Mouse (Mus musculus) kidney, postnatal 10 days (tissue): Measurements from ENCODE around the gene Unk.

ENCODE experiments used
- DNase-seq: peaks from one replicate; pipeline ENCODE4 v3.0.0; 2021; ENCODE audit warnings: mixed read lengths

The Unk gene

DNA sequence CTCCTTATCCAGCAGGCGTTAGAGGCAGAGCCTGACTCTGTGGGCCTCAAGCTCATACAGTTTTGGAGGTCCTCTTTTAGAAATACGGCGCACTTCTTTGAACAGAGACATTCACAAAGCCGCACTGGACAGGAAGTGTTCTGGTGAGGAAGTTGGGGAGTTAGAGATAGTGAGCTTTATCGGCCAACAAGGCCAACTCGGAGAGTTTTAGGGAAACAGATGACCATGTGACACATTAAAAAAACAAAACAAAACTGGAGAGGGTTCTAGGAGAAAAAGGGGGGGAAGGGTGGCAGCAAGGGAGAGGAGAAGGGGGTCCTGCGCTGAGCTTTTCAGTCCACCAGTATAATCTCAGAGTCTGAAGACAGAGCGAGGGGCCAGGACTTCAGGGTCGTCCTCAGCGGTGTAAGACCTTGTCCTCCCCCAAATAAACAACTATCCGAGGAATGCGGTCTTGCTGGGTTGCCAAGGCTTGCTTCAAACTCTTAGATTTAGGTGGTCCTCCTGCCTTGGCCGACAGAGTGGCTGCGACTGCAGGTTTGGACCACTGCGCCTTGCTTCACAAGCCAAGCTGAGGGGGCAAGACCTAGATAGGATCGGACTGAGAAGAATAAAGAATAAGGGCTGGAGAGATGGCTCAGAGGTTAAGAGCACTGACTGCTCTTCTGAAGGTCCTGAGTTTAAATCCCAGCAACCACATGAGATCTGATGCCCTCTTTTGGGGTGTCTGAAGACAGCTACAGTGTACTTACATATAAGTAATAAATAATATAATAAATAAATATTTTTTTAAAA lies 63.8 kb downstream of the Unk start:
- DNase-seq: no peak

DNA sequence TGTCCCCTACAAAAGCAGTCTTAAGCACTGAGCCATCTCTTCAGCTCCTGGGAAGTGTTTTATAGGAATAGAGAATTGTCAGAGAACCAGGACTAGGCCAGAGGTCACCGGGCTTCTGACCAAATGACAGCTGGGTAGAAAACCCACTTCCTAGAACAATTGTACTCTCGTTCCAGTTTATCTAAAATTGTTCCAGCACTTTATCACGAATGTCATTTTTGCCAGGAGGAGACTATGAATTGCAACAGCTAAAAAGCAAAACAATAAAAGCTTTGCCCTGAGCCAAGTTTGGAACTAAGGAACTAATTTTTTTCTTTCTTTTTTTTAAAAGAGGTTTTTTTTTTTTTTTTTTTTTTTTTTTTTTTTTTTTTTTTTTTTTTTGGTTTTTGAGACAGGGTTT lies 65.5 kb downstream of the Unk start:
- peak; percentile 80 for DNase-seq

DNA sequence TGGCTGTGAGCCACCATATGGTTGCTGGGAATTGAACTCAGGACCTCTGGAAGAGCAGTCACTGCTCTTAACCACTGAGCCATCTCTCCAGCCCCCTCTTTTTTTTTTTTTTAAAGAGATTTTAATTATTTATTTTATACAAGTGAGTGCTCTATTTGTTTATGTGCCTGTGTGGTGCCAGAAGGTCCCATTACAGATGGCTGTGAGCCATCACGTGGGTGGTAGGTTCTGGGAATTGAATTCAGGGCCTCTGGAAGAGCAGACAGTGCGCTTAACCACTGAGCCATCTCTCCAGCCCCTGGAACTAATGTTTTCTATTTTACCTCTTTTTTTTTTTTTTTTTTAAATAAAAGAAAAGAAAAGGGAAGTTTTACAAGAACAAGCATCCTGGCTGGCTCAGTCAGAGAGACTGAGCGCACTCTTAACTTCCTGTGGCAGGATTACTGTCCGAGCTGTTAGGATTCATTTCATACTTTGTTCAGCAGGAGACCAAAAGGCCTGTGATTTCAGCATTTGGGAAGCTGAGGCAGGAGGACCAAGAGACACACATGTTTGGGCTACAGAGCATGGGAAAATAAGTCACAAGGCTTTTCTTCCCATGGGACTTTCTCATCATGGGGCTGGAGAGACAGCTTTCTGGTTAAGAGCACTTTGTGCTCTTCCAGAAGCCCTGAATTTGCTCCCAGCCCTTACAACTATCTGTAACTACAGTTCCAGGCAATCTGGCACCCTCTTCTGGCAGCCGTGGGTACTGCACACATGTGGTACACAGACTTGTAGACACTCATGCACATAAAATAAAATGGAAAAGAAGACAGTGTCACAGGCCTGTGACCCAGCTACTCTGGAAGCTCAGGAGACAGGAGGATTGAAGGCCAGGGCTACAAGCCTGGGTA lies 66.3 kb downstream of the Unk start:
- DNase-seq: no peak

DNA sequence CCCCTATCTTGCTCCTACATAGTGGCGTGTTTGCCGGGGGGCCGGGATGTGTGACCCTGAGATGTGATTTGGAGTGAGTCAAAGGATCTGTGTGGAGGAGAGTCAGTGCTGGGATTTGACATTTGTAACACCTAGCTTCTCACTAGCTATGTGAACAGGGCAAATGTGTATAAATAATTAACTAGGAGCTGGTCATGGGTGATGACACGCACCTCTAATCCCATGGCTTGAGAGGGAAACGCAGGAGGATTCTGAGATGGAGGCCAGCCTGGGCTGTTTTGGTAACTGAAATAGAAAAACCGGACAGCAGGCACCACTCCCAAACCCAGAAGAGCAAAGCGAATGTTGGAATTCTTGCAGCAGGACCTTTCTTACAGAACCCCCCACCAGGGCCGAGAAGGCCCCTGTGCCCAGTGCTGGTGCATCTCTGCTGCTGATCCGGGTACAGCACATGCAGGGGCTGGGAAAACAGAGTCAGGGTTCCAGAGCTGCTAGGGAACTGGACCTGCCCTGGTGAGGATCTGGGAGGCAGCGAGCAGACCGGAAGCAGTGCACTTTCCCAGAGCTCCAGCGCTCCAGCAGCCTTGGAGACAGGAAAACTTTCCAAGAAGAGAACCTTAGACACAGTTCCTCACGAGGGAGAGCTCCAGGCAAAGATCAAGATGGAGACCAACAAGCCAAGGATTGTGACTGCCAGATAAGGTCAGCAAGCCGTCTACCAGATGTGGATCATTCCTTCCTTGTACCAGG lies 68.8 kb downstream of the Unk start:
- peak; percentile 67 for DNase-seq

DNA sequence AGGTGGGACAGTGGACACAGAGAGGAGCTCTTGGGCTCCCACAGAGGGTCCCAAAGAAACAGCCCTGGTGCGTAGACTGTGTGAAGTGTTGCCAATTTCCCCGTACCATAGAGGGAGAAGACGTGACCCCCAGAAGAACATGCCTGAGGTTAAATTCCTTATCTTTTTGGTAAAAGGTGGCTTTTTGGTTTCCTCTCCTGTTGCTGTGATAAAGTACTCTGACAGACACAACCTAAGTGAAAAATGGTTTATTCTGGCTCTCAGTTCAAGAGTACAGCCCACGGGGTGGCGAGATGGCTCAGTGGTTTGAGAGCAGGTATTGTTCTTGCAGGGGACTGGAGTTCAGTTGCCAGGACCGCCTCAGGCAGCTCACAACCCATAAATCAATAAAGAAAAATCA lies 69.3 kb downstream of the Unk start:
- no peak for DNase-seq

DNA sequence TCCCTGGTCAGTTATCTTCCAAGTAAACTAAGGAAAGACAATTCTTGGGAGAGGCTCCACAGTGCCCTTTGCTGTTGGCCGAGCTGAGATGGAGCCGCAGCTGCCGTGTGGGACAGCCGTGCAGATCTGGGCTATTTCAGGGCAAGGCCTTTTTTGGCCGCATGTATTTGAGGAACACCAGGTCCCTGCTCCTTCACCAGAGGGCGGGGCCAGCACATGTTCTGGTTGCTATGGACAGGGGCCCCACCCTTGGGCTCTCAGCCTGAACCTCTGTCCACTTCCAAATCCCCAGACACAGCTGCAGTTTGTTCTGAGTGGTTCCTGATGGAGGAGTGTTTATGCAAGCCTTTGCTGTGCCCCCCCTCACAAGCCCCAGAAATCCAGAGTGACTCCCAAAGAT lies 70.3 kb downstream of the Unk start:
- DNase-seq: peak; percentile 65

DNA sequence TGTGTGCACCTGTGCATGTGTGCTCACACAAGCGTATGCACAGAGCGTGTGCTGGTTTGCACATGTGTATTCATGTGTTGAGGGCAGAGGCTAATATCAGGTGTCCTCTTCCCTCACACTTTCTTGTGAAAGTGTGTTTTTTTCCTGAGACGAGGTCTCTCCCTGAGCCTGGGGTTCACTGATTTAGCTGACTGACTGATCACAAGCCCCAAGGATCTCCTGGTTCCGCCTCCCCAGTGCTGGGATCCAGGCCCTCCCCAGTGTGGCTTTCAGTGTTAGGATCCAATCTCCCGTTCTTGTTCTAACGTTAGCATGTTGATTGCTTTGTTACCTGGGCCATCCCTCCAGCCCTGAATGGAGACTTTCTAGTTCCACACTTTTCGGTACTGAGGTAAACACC lies 70.7 kb downstream of the Unk start:
- no peak for DNase-seq

DNA sequence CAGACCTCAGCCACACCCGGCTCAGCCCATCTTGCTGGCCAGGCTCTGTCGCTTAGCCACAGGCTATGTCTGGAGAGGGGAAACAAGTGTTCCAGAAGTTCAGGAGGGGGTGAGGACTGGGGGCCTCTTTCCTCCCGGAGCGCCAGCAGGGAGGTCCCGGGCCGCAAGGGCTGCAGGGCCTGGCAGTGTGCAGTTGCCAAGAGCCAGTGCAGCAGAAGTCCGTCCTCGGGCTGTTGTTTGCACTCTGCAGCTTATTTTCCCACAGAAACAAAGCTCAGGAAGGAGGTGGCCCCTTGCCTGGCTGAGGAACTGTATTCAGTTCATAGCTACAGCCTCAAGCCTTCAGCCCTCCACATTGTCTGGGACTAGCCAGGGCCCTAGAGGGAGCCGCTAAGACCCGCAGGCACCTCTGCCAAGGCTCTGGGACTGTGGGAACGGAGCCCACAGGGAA lies 71.8 kb downstream of the Unk start:
- DNase-seq: peak; percentile 70

DNA sequence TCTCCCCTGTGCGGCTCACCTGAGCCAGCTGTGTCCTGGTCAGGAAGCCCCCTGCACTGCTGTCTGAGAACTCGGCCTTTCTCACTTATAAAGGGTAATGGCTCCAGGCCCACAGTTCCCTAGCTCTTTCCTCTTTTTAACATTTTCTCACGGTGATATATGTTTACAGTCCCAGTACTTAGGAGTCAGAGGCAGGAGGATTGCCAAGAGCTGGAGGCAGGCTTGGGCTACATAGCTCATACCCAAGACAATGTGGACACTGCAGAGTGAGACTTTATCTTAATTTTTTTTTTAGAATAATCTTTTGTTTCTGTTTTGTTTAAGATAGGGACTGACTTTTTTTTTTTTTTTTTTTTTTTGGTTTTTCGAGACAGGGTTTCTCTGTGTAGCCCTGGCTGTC lies 72.3 kb downstream of the Unk start:
- DNase-seq: no peak

DNA sequence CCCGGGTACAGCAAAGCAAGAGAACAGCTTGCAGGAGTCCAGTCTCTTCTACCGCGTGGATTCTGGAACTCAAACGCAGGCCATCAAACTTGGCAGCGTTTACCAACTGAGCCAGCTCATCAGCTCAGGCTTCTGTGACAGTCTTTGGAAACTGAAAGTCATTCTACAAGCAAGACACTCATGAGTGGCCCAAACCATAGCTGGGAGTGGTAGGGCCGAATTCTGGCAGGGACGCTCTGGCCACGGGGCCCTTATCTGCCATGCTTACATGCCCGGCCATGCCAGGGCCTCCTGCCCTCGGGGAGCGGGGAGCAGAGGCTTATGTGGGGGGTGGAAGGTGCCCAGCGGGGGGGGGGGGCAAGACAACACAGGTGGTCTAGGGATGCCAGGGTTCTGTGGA lies 73.5 kb downstream of the Unk start:
- DNase-seq: no peak

DNA sequence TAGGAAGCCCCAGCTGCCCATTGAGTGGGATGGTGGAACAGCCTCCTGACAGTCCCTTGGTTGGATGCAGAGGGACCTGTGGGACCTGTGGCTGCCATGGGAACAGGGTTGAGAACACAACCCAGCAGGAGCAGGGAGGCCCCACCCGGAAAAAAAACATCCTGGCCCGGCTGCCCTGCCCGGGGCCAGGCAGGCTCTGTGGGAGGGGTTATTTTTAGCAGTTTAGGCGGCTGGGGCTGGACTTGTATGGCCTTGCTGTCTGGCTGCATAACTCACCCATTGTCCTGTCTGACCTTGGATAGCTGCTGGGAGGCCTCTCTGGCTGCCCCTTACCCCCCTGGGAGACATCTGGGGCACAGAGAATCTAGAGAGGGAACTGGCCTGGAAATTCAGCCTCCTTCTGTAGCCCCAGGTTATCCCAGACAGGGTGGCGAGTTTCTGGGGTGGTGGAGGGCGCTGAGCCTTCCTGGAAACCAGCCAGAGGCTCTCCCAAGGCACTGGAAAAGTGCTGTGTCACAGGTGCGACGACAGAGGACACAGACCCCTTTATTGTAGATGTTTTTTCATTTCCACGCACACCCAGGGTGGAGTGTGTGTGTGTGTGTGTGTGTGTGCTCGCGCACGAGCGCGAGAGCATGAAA lies 74.0 kb downstream of the Unk start:
- peak; percentile 80 for DNase-seq

DNA sequence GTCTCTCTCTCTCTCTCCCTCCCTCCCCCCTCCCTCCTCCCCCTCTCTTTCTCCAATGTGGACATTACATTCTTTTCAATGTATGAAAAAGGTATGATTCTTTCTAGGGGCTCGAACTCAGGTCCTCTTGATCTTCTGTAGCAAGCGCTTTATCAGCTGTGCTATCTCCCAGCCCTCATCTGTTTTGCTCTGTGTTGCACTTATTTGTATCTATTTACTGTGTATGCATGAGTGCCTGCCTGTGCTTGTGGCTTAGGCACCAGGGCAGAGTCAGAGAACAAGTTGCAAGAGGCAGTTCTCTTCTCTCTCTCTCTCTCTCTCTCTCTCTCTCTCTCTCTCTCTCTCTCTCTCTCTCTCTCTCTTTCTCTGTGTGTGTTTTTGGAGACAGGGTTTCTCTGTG lies 74.9 kb downstream of the Unk start:
- DNase-seq: no peak

DNA sequence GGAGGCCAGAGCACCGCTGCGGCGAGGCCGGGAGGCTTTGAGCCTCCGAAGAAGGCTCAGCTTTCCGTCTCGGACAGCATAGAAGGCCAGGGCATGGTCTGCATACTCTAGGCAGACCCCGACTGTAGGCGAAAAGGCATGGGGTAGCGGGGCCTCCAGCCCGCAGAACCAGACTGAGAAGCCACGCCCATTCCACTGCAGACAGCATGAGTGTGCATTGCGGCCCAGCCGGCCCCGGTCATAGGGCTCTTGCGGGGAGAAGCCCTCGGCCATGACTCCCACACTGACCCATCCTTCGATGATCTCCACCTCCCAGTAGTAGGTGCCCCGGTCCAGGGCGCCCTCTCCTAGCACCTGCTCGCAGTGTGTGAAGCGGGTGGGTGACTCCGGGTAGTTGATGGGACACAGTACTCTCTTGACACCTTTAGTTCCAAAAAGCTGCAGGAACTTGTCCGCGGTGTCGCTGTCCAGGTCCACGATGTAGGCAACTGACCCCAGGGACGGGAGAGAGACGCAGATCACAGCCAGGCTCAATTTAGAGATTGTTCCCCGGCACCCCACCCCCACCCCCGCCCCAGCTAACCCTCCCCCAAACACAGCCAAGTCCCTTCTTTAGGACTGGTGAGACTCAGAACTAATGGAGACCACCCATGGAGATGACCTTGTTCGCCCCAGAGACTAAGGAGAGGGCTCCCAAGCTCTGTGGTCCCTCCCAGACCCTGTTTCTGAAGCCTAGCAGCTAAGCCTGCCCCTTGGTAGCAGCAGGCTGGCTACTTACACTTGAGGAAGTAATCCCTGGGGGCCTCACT lies 76.2 kb downstream of the Unk start:
- DNase-seq: peak; percentile 58

DNA sequence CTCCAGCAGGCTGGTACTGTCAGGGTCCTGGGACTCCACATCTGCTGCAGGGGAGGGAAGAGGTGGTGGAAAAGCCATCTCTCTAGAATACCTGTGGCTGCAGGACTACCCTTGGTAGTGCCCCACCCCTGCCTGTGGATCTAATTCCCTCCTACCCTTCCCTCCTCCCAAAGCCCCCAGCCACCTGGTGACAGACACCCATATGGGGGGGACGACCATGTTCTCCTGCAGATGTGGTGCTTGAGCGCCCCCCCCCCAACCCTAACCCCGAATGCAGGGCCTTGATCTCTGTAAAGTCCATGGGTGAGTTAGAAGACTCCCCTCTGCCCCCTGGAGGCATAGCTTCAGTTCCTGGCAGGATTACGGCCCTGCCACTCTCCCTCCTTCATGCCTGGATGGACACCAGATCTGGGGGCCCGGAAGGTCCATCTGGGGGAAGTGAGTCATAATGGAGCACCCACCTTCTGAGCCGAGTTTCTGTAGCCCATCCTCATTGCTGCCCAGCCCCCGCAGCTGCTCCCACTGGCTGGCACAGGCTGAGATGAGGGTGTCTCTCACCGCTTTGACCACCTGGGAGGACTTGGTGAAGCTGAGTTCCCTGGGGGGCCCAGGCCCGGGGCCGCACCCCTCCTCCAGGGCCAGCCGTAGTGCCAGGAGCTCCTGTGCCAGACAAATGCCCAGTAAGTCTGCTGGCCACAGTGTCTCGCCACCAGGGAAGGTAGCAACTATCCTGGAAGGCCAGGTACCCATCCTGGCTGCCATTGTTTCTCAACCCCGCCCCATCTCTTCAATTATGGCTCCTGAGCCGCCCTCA lies 77.0 kb downstream of the Unk start:
- DNase-seq: no peak

DNA sequence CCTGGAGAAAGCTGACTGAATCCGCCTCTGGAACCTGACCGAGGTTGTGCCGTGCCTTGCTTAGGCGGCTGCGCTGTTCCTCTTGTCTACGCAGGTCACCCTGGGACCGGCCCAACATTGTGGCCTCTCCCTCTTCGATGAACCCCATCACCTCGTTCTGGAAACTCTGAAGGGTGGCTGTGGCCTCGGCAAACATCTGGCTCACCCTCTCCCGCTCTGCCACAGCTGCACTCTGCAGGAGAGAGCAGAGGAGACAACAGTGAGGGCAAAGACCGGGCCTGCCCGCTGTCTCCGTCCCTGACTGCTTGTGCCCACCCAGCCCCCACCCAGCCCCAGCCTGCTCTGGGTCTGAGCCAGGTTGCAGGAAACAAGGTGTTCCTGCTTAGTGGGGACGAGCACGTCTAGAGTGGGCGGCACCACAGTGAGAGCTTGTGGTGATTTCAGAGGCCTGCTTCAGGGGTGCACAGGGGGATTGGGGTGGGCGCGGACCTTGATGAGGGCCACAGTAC lies 77.7 kb downstream of the Unk start:
- no peak for DNase-seq

DNA sequence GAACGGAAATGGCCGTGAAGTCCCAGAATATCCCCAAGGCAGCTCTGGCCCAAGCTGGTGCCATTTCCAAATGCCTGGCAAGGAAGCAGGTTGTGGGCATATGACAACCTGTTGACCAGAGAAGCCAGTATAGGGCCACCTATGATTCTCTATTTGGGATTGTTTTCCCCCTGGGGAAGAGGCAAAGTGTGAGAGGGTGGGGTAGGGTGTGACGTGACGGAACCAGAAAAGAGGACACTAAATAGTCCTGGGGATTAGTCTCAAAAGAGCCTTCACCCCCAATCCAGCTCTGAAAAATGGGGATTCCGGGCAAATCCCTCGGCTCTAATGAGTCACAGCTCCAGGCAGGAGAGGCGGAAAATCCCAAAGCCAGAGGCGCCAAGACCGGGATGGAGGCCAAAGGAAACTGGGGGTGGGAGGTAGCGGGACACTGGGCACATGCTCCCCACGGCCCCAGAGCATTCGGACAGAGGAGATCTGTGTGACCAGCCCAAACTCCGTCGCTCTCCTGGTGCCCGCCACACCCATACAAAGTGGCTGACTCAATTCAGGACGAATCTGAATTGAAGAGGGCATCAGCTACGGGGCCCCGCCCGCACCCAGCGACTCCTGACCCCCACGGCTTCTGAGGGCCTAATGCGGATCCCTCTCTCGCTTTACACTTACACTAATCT lies 78.5 kb downstream of the Unk start:
- DNase-seq: peak; percentile 80

DNA sequence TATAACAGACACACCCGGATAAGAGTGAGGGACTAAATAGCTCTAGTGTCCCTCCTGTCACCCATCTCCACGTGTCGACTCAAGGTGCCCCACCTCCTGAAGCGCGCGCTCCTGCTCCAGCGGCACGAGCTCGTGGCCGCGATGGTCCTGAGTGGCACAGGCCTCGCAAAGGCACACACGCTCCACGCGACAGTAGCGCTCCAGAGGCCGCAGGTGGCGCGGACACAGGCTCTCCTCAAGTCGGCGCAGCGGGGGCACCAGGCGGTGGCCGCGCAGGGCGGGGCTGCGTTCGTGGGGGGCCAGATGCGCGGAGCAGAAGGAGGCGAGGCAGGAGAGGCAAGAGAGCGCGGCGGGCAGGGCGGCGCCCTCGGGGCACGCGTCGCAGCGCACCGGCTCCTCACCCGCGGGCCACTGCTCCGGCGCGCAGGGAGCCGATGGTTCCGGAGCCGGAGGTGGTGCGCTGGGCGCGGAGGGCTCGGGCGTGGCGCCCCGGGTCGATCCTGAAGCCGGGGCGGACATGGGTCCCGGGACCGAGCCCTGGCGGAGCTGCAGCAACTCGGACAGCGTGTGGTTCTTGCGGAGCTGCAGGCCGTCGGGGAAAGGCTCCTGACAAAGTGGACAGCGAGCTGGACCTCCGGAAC lies 79.4 kb downstream of the Unk start:
- peak; percentile 66 for DNase-seq

DNA sequence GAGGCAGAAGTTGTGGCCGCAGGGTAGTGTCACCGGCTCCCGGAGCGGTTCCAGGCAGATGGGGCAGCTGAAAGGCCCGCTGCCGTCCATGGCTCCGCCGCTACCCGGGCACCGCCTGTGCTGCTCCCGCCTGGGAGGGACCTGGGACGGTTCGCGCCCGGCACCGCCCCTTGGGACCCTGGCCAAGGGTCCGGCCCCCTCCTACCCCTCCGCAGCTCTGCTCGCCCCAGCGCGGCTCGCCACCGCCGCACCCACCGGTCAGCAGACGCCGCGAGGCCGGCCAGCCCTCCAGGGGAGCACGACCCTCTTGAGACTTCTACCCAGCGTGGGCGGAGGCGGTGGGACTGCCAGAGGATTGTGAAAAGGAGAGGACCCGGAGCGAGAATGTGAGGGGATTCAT lies 80.0 kb downstream of the Unk start:
- DNase-seq: peak; percentile 90

DNA sequence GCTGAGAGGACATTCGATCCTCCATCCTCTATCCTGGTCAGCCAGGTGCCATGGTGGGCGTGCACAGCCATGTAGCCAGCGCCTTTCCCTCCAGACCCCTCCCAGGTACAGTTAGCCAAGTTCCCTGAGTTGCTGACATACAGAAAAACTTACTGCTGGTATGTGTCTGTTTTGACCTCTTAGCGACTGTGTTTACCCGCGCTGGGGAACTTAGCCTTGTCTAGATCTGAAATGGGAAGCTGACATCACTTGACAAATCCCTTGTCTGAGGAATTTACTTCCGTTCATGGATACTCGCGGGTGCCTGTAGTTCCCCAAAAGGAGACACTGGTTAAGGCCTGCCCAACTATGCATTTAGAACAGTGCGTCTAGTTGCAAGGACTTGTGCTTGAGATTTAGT lies 80.4 kb downstream of the Unk start:
- no peak for DNase-seq
